Mouse (Mus musculus) forebrain, embryonic 11.5 days (tissue): ENCODE data around the gene Gm38431. TPM values are rescaled to one million over a fixed set of nuclear protein-coding genes. Genes with fewer than 3 reads are reported as not detected.

Source experiments
- ATAC-seq: fragments of 200-750 bp; cut with Nextera tagmentation; replicated peaks from 2 replicates; pipeline ENCODE4 v1.8.0; 2017; ENCODE audit warnings: moderate TSS enrichment; ENCODE audit not compliant: low FRiP score
- DNase-seq: peaks from one replicate; pipeline ENCODE4 v3.0.0-alpha.2; 2017; ENCODE audit warnings: low spot score
- H3K27ac ChIP-seq: fragments of 300-500 bp; sonication (generic); 2 replicates; pipeline ENCODE4 v1.5.1; 2014; ENCODE audit warnings: low read depth, low read length
- H3K27me3 ChIP-seq: fragments of 300-500 bp; sonication (generic); 2 replicates; pipeline ENCODE4 v1.6.1; 2014; ENCODE audit warnings: mild to moderate bottlenecking, low read length, mixed read lengths; ENCODE audit not compliant: control insufficient read depth, insufficient read depth
- H3K36me3 ChIP-seq: fragments of 300-500 bp; sonication (generic); 2 replicates; pipeline ENCODE4 v1.6.1; 2014; ENCODE audit warnings: mild to moderate bottlenecking, low read length, moderate library complexity, mixed read lengths; ENCODE audit not compliant: control insufficient read depth, insufficient read depth
- H3K4me1 ChIP-seq: fragments of 300-500 bp; sonication (generic); replicated peaks from 2 replicates; pipeline ENCODE4 v1.6.1; 2014; ENCODE audit warnings: low read length, mixed read lengths; ENCODE audit not compliant: control insufficient read depth, insufficient read depth
- H3K4me2 ChIP-seq: fragments of 300-500 bp; sonication (generic); 2 replicates; pipeline ENCODE4 v1.6.1; 2014; ENCODE audit warnings: low read depth, mild to moderate bottlenecking, low read length, moderate library complexity, mixed read lengths; ENCODE audit not compliant: severe bottlenecking
- H3K4me3 ChIP-seq: fragments of 300-500 bp; sonication (generic); 2 replicates; pipeline ENCODE4 v1.5.1; 2014; ENCODE audit warnings: low read depth, low read length
- H3K9ac ChIP-seq: fragments of 300-500 bp; sonication (generic); 2 replicates; pipeline ENCODE4 v1.6.1; 2014; ENCODE audit warnings: low read length
- H3K9me3 ChIP-seq: fragments of 300-500 bp; sonication (generic); 2 replicates; pipeline ENCODE4 v1.6.1; 2016; ENCODE audit warnings: low read length, mixed read lengths; ENCODE audit not compliant: control insufficient read depth
- WGBS: fragments of 180-500 bp; shearing (Covaris S2); extraction: QIAGEN DNeasy Blood & Tissue Kit; methylation state at CpG from one replicate; pipeline ENCODE4 v1.1.7; 2014; 5-methylcytosine and 5-hydroxymethylcytosine counted together
- polyA plus RNA-seq: library from polyadenylated mRNA; unstranded; fragments of >200 nt; fragmentation: Nextera tagmentation; extraction: Ambion mirVana; gene quantifications from 2 replicates; pipeline ENCODE4 v1.2.1, GENCODE M21; 2014

Gm38431 gene
- polyA plus RNA-seq, 1 experiment from 2014 or later: 4.5 TPM

DNA sequence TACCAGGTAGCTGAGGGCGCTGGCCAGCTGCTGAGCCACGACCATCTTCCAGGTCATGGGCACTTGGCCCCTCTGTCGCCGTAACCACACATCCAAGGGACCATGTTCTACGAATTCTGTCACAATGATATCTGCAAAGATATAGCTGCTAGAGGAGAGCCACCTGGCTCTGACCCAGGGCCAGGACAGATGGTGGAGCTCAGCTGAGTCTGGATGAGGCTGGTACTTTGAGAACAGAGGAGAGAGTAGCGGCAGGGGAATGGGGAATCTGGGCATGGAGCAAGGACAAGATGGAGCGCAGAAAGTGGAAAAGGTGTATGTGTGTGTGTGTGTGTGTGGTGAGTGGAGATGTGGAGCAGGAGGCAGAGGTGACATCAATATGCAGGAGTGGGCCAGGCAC is 22.4 kb upstream of the Gm38431 start:
- Histone ChIP-seq H3K27me3 (no peaks in the 10 kb centered on the region), H3K36me3 (no peaks in the 10 kb centered on the region), H3K9ac (no peak overlapping the region), H3K27ac (no peak overlapping the region), H3K4me2 (no peak overlapping the region), H3K4me3 (no peak overlapping the region), H3K9me3 (no peaks in the 10 kb centered on the region), H3K4me1 (no peaks in the 10 kb centered on the region)
- DNase-seq: no peak
- ATAC-seq: no peak
- WGBS: 92% methylated on average over 7 of the region's 7 CpGs

DNA sequence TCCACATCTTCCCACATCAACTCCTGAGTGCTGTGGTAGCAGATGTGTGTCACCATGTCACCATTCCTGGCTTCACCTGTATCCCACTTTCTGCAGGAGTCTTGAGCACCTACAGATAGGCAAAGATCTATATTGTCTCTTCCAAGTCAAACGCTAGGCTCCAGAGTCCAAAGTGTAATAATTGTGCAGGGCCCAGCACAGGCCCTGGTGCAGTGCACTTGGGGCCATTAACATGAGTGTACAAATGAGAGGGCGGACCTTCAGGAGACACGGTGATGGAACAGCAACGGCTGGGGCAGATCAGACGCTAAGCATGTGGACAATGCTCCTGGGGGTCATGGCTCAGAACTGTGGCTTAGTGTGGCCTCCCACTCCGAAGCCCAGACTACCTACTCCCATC is 22.0 kb upstream of the Gm38431 start:
- no peak for DNase-seq
- Histone ChIP-seq H3K9ac (no peak overlapping the region), H3K4me1 (no peaks in the 10 kb centered on the region), H3K27me3 (no peaks in the 10 kb centered on the region), H3K4me3 (no peak overlapping the region), H3K9me3 (no peaks in the 10 kb centered on the region), H3K36me3 (no peaks in the 10 kb centered on the region), H3K4me2 (no peak overlapping the region), H3K27ac (no peak overlapping the region)
- WGBS: 93% methylated on average over 6 of the region's 6 CpGs
- no peak for ATAC-seq

DNA sequence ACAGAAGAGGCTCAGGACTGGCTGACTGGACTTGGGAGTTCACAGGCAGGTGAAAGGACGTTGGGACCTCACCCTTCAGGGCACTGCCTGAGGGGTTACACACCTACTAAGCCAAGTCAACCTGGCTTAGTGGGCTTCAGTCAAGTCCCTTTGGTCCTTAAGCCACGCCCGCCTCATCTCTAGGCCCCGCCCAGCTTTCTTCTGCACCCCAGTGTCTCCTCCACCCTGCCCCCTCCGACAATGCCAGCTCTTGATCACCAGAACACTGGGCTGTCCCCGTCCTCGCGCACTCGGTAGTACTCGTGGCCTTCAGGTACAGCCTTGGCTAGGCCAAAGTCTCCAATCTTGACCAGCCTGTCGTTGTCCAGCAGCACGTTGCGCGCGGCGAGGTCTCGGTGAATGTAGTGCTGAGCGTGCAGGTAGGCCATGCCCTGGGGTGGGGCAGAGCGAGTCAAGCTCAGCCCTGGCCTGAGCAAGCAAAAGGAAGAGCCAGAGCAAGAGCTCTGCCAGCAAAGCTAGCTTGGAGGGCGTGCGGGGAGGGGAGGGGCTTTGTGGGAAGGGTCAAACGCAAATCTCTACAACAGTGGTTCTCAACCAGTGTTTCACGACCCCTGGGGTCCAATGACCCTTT is 15.9 kb upstream of the Gm38431 start:
- Histone ChIP-seq H3K9ac (no peak overlapping the region), H3K4me2 (no peak overlapping the region), H3K36me3 (no peaks in the 10 kb centered on the region), H3K27me3 (no peaks in the 10 kb centered on the region), H3K9me3 (no peaks in the 10 kb centered on the region), H3K4me1 (no peaks in the 10 kb centered on the region), H3K27ac (no peak overlapping the region), H3K4me3 (no peak overlapping the region)
- DNase-seq: no peak
- no peak for ATAC-seq
- WGBS: 41% methylated on average over 23 of the region's 23 CpGs

DNA sequence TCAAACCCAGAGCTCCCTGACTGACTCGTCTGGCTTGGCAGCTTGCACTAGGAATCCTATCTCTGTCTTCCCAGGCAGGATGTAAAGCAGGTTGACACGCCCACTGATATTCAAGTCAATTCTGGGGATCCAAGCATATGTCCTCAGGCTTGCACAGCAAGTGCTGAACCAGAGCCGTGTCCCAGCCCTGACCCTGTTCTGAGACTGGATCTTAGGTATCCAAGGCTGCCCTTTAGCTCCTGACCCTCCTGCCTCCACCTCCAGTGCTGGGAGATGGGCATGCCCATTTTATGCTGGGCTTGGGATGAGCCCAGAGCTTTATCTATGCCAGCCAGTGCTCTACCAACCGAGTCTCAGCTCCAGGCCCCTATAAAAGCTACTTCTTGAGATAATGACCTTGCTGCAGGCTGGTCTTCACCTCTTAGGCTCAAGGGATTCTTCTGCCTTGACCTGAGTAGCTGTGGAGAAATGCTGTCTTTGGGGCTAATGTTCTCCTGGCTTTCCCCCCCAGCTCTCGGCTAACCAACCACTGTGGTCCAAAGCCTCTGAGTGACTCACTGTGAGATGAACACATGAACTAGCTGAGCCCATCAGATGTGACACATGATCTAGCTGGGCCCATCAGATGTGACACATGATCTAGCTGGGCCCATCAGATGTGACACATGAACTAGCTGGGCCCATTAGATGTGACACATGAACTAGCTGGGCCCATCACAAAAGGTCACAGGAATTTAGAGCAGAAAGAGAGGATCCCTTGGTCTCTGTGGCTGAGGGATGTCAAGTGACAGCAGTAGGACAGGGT is 14.2 kb upstream of the Gm38431 start:
- Histone ChIP-seq H3K27me3 (no peaks in the 10 kb centered on the region), H3K4me1 (no peaks in the 10 kb centered on the region), H3K4me3 (no peak overlapping the region), H3K36me3 (no peaks in the 10 kb centered on the region), H3K9ac (no peak overlapping the region), H3K4me2 (no peak overlapping the region), H3K27ac (no peak overlapping the region), H3K9me3 (no peaks in the 10 kb centered on the region)
- DNase-seq: no peak
- no peak for ATAC-seq
- 79% methylated on average over 5 of the region's 5 CpGs for WGBS

DNA sequence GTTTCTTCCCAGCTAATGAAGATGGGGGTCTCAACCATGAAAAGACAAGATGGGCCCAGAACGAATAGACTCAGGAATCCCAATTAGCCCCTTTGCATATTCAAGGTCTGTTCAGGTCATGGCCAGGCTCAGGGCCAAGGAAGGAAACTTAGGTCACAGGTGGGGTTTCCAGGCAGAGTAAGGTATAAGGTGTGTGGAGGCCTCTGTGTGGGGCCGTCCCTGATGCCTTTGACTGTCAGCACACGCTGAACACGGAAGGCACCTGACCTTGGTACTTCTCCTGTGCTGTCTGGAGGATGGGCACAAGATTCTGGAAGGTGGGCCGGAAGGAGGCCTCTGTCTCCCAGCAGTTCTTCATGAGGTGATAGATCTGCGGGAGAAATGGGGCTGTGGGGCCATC is 13.0 kb upstream of the Gm38431 start:
- ATAC-seq: no peak
- no peaks in the 10 kb centered on the region for H3K27me3 ChIP-seq
- WGBS: 87% methylated on average over 6 of the region's 6 CpGs

DNA sequence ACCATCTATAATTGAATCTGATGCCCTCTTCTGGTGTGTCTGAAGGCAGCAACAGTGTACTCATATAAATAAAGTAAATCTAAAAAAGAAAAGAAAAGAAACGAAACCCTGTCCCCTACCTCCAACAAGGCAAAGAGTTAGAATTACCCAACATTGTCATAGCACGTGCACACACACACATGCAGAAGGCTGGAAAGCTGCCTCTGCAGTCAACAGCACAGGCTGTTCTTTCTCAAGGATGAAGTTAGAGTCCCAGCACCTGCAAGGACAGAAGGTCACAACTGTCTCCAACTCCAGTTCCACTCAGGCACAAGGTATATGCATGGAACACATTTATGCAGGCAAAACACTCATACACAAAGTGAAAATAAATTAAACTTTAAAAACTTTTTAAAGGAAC is 10.3 kb upstream of the Gm38431 start:
- DNase-seq: no peak
- no peak overlapping the region for H3K4me2 ChIP-seq
- no peaks in the 10 kb centered on the region for H3K36me3 ChIP-seq
- H3K9me3 ChIP-seq: no peaks in the 10 kb centered on the region
- no peak overlapping the region for H3K4me3 ChIP-seq
- no peaks in the 10 kb centered on the region for H3K27me3 ChIP-seq
- ATAC-seq: no peak
- no peak overlapping the region for H3K9ac ChIP-seq
- 0 out of 2 replicates have a peak, but pooled peaks cover 2% of the 10 kb centered on the region for H3K4me1 ChIP-seq
- no peak overlapping the region for H3K27ac ChIP-seq
- WGBS: 94% methylated on average over 2 of the region's 2 CpGs

More for the DNA sequence above, 13.0 kb upstream of the Gm38431 start:
- DNase-seq: no peak
- Histone ChIP-seq H3K4me1 (0 out of 2 replicates have a peak, but pooled peaks cover 2% of the 10 kb centered on the region), H3K9me3 (no peaks in the 10 kb centered on the region), H3K36me3 (no peaks in the 10 kb centered on the region), H3K4me3 (no peak overlapping the region), H3K9ac (no peak overlapping the region), H3K27ac (no peak overlapping the region), H3K4me2 (no peak overlapping the region)

DNA sequence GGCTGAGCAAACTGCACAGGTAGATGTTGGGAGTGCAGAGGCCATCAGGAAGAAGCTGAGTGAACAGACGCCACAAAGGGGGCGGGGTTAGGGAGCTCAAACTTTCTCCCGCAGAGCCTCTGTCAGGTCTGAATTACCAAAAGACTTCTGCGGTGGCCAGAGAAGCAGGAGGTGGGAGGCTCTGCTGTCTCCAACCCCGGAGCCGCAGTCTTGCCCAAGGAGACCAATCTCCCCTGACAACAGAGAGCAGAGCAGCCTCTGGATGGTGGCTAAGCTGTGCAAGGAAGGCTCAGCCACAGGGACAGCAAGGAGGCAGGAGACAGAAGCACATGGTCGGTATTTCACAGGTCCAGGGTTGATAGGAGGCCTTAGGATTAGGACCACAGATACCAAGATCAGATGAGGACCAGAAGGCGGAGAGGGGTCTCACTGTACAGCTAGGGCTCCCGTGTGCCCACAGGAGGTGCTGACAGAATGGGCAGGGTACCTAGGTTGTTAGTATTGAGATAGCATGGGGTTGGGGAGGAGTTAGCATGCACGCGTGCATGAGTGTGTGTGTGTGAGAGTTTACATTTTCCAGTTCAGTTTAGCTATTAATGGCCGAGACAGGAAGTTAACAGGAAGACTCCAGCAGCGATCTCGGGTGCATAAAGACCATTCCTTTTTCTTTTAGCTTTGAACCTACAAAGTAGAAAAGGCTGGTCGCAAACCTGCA is 8.8 kb upstream of the Gm38431 start:
- ATAC-seq (no peak), DNase-seq (no peak)
- Histone ChIP-seq H3K4me3 (no peak overlapping the region), H3K27me3 (no peaks in the 10 kb centered on the region), H3K36me3 (no peaks in the 10 kb centered on the region), H3K4me2 (no peak overlapping the region), H3K27ac (no peak overlapping the region), H3K4me1 (0 out of 2 replicates have a peak, but pooled peaks cover 2% of the 10 kb centered on the region), H3K9ac (no peak overlapping the region), H3K9me3 (no peaks in the 10 kb centered on the region)
- 52% methylated on average over 15 of the region's 15 CpGs for WGBS

DNA sequence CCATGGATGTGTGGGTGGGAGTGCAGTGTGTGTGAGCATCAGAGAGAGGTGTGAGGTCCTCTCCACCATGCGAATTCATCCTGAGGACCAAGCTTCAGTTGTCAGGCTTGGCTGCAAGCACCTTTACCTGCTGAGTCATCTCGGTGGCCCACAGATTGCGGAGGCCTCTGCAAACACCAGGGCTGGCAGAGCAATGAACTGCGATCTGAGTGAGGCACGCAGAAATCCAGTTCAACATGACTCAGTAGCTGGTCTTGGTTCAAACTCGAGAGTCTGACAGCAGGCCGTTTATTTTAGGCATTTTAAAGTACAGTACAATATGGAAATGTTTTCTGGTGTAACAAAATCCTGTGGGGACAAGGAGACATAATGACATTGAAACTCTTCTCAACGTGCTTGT is 6.0 kb upstream of the Gm38431 start:
- ATAC-seq (no peak), DNase-seq (no peak)
- H3K4me3 ChIP-seq: no peak overlapping the region
- no peak overlapping the region for H3K27ac ChIP-seq
- no peak overlapping the region for H3K9ac ChIP-seq
- H3K27me3 ChIP-seq: no peaks in the 10 kb centered on the region
- 89% methylated on average over 8 of the region's 8 CpGs for WGBS
- H3K4me2 ChIP-seq: no peak overlapping the region
- H3K36me3 ChIP-seq: no peaks in the 10 kb centered on the region; the same call in 1 of the 2 replicates
- H3K9me3 ChIP-seq: no peaks in the 10 kb centered on the region
- H3K4me1 ChIP-seq: 0 out of 2 replicates have a peak, but pooled peaks cover 2% of the 10 kb centered on the region
